Mouse (Mus musculus): ENCODE data around the gene Plxna2. TPM values are rescaled to one million over a fixed set of nuclear protein-coding genes. Genes with fewer than 3 reads are reported as not detected.
A peak's percentile ranks its signal among the peaks of the same experiment; 100 is the strongest.

The Plxna2 gene
- polyA plus RNA-seq (2014; fragmentation: Nextera tagmentation; extraction: Ambion mirVana), result 19.0 and 22.5 TPM in 2 replicates

DNA sequence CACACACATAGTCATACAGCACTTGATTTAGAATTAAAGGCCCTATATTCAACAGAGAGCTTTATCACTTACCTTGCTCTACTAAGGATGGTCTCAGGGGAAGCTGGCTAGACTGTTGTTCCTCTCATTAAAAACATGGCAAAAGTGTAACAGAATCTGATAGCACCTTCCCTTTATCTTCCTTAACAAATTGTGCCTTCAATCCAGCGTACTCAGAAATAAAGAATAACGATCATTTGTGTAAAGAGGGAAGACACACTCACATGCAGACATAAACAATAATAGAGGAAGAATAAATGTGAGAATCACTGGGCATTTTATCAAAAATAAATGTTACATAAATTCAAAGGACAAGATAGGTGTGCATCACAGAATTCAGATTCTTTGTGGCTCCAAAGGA, at the start of gene Plxna2:
Gene Plxna2 (plus strand): TSS at position 301 of the 400 bp plus-strand sequence.
- H3K9ac ChIP-seq (ENCODE audit: low read length), result no peak within 1 kb of the TSS; the same call in 1 of the 2 replicates
- H3K36me3 ChIP-seq (ENCODE audit: control insufficient read depth, insufficient read depth, low read length), result no peaks in the 10 kb centered on the region
- H3K4me2 ChIP-seq (ENCODE audit: low read depth, low read length, severe bottlenecking), result peak within 1 kb of the TSS; percentile 90
- no peak for ATAC-seq (replicated peaks; ENCODE audit: low FRiP score)
- peak within 1 kb of the TSS; percentile 77 for H3K4me3 ChIP-seq (ENCODE audit: low read depth, low read length)
- no peak within 1 kb of the TSS for H3K27ac ChIP-seq (ENCODE audit: low read depth, low read length)
- H3K9me3 ChIP-seq (ENCODE audit: control insufficient read depth, low read length), result no peaks in the 10 kb centered on the region
- DNase-seq (ENCODE audit: low spot score), result no peak
- no peaks in the 10 kb centered on the region for H3K27me3 ChIP-seq (ENCODE audit: control insufficient read depth, insufficient read depth, low read length)
- 96% methylated on average over 2 of the region's 2 CpGs for WGBS
- peaks cover 21% of the 10 kb centered on the region for H3K4me1 ChIP-seq (replicated peaks; ENCODE audit: control insufficient read depth, insufficient read depth, low read length)

DNA sequence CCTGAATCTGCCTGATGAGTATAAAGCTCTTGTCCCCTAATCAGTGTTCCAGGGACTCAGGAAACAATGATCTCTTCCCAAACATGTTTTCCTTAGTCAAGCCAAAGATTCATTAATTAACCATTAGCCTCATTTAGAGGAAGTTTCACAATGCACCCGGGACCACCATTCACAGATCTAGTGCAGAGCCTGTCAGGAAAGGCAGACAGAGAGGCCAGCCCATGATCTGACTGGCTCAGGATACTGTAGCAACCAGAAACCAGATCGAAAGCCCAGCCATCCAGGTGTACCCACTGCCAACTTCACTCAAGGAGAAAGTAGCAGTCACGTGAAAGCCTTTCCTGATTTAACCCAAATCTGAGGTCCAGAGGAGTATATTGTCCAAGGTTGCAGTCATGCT, 44.1 kb upstream of the Plxna2 start:
- H3K9ac ChIP-seq (ENCODE audit: low read length), result no peak overlapping the region
- no peak overlapping the region for H3K27ac ChIP-seq (ENCODE audit: low read depth, low read length)
- H3K4me2 ChIP-seq (ENCODE audit: low read depth, low read length, severe bottlenecking), result no peak overlapping the region
- H3K4me3 ChIP-seq (ENCODE audit: low read depth, low read length), result no peak overlapping the region
- DNase-seq (ENCODE audit: low spot score) (no peak), ATAC-seq (replicated peaks; ENCODE audit: low FRiP score) (no peak)
- H3K36me3 ChIP-seq (ENCODE audit: control insufficient read depth, insufficient read depth, low read length), result no peaks in the 10 kb centered on the region
- H3K27me3 ChIP-seq (ENCODE audit: control insufficient read depth, insufficient read depth, low read length), result no peaks in the 10 kb centered on the region
- no peaks in the 10 kb centered on the region for H3K9me3 ChIP-seq (ENCODE audit: control insufficient read depth, low read length)
- H3K4me1 ChIP-seq (replicated peaks; ENCODE audit: control insufficient read depth, insufficient read depth, low read length), result no peaks in the 10 kb centered on the region
- 68% methylated on average over 3 of the region's 3 CpGs for WGBS

DNA sequence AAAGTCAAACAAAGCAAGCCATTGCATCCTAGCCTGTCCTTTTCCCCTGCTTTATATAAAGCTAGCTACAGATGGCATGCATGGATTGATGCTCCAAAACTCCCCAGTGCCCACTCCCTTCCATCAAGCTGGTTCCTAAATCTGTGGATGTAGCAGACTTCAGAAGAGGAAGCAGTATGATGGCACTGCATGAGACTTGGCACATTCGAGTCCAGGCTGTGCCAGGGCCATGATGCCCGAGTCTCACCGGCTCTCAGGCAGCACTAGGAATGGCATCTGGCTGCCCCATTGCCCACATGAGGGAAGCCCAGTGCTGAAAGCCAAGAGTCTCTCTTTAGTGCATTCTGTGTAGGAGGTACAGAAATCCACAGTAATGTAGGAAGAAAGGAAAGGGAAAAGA, 39.7 kb upstream of the Plxna2 start:
- Histone ChIP-seq H3K27me3 (ENCODE audit: control insufficient read depth, insufficient read depth, low read length) (no peaks in the 10 kb centered on the region), H3K4me3 (ENCODE audit: low read depth, low read length) (no peak overlapping the region), H3K27ac (ENCODE audit: low read depth, low read length) (no peak overlapping the region), H3K9me3 (ENCODE audit: control insufficient read depth, low read length) (no peaks in the 10 kb centered on the region), H3K4me2 (ENCODE audit: low read depth, low read length, severe bottlenecking) (no peak overlapping the region), H3K36me3 (ENCODE audit: control insufficient read depth, insufficient read depth, low read length) (no peaks in the 10 kb centered on the region), H3K9ac (ENCODE audit: low read length) (no peak overlapping the region), H3K4me1 (replicated peaks; ENCODE audit: control insufficient read depth, insufficient read depth, low read length) (no peaks in the 10 kb centered on the region)
- 88% methylated on average over 3 of the region's 3 CpGs for WGBS
- DNase-seq (ENCODE audit: low spot score) (no peak), ATAC-seq (replicated peaks; ENCODE audit: low FRiP score) (no peak)

DNA sequence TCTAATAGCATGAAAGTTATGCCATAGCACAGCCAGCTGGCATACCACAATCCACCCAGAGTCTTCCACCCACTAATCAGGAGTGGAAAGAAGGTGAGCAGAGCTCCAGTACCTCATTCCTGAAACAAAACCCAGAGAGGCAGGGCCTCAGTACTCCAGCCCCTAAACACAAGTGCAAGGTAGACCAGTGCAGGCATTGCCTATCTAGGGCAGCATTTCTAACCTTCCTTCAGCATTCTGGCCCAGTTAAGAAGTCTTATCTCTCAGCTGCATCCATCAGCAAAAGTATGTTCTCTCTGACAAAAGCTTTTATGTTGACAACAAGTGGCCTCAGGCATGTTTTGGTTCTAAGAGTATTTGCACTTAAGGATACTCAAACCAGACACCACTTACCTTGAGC, 37.5 kb upstream of the Plxna2 start:
- Histone ChIP-seq H3K4me3 (ENCODE audit: low read depth, low read length) (no peak overlapping the region), H3K27me3 (ENCODE audit: control insufficient read depth, insufficient read depth, low read length) (no peaks in the 10 kb centered on the region), H3K9me3 (ENCODE audit: control insufficient read depth, low read length) (no peaks in the 10 kb centered on the region), H3K9ac (ENCODE audit: low read length) (no peak overlapping the region), H3K27ac (ENCODE audit: low read depth, low read length) (no peak overlapping the region), H3K4me2 (ENCODE audit: low read depth, low read length, severe bottlenecking) (no peak overlapping the region), H3K36me3 (ENCODE audit: control insufficient read depth, insufficient read depth, low read length) (no peaks in the 10 kb centered on the region), H3K4me1 (replicated peaks; ENCODE audit: control insufficient read depth, insufficient read depth, low read length) (no peaks in the 10 kb centered on the region)
- ATAC-seq (replicated peaks; ENCODE audit: low FRiP score), result no peak
- no peak for DNase-seq (ENCODE audit: low spot score)

DNA sequence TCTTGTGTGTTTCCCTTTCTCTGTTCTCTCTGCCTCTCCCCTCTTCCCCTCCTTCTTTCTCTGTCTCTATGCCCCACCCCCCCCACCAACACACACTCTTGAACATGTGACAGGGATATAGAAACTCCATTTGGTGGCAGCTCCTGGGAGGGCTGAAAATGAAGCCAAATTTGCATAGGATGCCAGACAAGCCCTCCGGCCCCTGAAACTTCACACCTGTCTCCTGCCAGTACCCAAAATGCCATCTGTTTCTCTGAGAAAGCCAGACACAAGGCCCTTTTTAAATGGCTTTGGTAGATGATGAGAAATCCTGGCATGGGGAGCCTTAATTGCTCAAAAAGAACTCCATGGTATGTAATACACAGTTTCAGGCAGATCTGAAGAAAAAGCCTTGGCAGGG, 31.3 kb upstream of the Plxna2 start:
- Histone ChIP-seq H3K9ac (ENCODE audit: low read length) (no peak overlapping the region), H3K4me2 (ENCODE audit: low read depth, low read length, severe bottlenecking) (no peak overlapping the region), H3K4me3 (ENCODE audit: low read depth, low read length) (no peak overlapping the region), H3K27me3 (ENCODE audit: control insufficient read depth, insufficient read depth, low read length) (no peaks in the 10 kb centered on the region), H3K27ac (ENCODE audit: low read depth, low read length) (no peak overlapping the region), H3K4me1 (replicated peaks; ENCODE audit: control insufficient read depth, insufficient read depth, low read length) (no peaks in the 10 kb centered on the region), H3K36me3 (ENCODE audit: control insufficient read depth, insufficient read depth, low read length) (no peaks in the 10 kb centered on the region), H3K9me3 (ENCODE audit: control insufficient read depth, low read length) (no peaks in the 10 kb centered on the region)
- ATAC-seq (replicated peaks; ENCODE audit: low FRiP score) (peak; percentile 44; the same call in 1 of the 2 replicates), DNase-seq (ENCODE audit: low spot score) (peak; percentile 49)
- WGBS, result 86% methylated on average over 1 of the region's 1 CpGs

DNA sequence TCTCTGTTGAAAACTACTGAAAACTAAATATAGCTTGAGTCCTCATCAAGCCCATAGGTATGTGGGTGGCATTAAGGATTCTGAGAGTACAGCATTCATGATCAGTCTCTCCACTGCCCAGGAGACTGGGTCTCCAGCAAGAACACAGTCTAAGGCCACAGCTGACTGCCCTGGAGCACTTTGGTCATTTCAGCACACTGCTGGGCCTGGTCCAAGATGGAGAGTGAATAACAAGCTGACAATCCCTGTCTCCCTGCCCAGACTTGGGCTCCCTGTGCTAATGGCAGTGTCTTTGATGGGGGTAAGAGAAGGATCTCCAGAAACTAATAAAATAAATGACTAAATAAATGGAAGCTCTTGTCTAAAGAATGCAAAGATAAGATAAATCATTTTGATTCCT, 30.5 kb upstream of the Plxna2 start:
- no peak overlapping the region for H3K9ac ChIP-seq (ENCODE audit: low read length)
- no peaks in the 10 kb centered on the region for H3K9me3 ChIP-seq (ENCODE audit: control insufficient read depth, low read length)
- H3K27ac ChIP-seq (ENCODE audit: low read depth, low read length), result no peak overlapping the region
- no peaks in the 10 kb centered on the region for H3K4me1 ChIP-seq (replicated peaks; ENCODE audit: control insufficient read depth, insufficient read depth, low read length)
- 0 out of 2 replicates have a peak, but pooled peaks have one; percentile 10 for ATAC-seq (replicated peaks; ENCODE audit: low FRiP score)
- H3K4me2 ChIP-seq (ENCODE audit: low read depth, low read length, severe bottlenecking), result no peak overlapping the region
- no peak for DNase-seq (ENCODE audit: low spot score)
- no peaks in the 10 kb centered on the region for H3K27me3 ChIP-seq (ENCODE audit: control insufficient read depth, insufficient read depth, low read length)
- no peak overlapping the region for H3K4me3 ChIP-seq (ENCODE audit: low read depth, low read length)
- no peaks in the 10 kb centered on the region for H3K36me3 ChIP-seq (ENCODE audit: control insufficient read depth, insufficient read depth, low read length)

DNA sequence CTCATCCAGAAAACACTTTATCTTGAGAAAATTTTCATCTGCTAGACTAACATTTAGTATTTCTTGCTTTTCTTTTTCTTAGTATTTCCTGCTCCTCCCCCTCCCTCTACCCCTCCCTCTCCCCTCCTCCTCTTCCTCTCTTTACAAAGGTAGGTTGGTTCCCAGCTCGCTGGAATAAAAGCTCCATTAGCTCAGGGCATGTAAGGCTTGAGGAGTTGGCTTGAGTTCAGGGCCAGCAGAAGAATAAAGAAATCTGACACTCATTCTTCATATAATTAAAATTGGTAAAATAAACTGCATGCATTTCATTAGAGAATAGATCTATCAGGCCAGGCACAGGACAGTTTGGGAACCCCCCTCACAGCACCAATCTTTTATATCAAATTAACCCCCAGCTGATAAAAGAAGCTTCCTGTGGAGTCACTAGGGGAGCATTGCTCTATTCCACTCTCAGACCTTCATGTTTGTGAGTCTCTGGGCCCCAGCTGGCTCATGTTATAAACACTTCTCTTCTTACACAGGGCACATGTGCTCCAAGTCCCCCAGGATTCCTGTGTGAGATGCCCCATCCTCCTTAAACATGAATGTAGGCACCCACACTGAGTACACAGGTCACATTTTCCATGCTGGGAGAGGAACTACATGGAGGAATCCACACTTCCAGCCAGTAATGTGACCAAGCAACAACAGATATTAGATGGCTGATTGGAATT, 29.9 kb upstream of the Plxna2 start:
- 17% methylated on average over 1 of the region's 1 CpGs for WGBS

DNA sequence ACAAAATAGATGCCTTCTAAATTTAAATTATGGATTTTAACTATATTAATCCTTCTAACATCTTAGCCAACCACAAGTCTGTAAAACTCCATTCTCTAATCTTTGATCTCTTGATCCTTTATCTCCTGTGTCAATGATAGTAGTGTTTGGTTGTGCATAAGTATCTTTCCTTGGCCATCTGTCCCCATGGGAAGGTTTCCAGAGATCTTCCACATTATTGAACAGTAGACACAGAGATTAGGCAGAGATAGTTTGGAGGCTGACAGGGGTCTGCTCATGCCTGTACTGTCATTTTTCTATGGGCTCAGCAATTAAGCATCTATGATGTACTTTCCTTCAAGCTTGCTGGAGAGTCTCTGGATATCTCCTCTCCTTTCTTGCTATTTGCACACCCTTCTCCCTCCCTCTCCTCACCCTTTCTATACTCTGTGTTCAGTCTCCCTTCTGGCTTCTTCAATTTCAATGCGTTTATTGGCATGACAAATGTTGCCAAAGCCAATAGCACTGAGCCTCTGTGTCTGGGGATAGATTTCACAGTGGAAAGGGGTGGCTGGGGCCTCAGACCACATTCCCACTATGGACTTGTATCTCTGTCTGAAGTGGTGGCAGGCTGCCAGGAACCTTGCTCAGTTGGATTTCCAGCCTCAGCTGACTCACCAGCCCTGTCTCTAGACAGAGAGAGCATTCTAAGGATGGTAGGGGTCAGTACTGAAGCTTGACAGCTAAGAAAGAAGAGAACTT, 29.1 kb upstream of the Plxna2 start:
- H3K27ac ChIP-seq (ENCODE audit: low read depth, low read length), result no peak overlapping the region
- H3K27me3 ChIP-seq (ENCODE audit: control insufficient read depth, insufficient read depth, low read length), result no peaks in the 10 kb centered on the region
- no peak overlapping the region for H3K9ac ChIP-seq (ENCODE audit: low read length)
- H3K36me3 ChIP-seq (ENCODE audit: control insufficient read depth, insufficient read depth, low read length), result no peaks in the 10 kb centered on the region
- H3K4me3 ChIP-seq (ENCODE audit: low read depth, low read length), result no peak overlapping the region
- H3K9me3 ChIP-seq (ENCODE audit: control insufficient read depth, low read length), result no peaks in the 10 kb centered on the region
- no peaks in the 10 kb centered on the region for H3K4me1 ChIP-seq (replicated peaks; ENCODE audit: control insufficient read depth, insufficient read depth, low read length)
- WGBS, result 59% methylated on average over 1 of the region's 1 CpGs
- no peak for ATAC-seq (replicated peaks; ENCODE audit: low FRiP score)
- H3K4me2 ChIP-seq (ENCODE audit: low read depth, low read length, severe bottlenecking), result no peak overlapping the region
- DNase-seq (ENCODE audit: low spot score), result peak; percentile 50

More for the DNA sequence above, 29.9 kb upstream of the Plxna2 start:
- no peak overlapping the region for H3K9ac ChIP-seq (ENCODE audit: low read length)
- no peaks in the 10 kb centered on the region for H3K4me1 ChIP-seq (replicated peaks; ENCODE audit: control insufficient read depth, insufficient read depth, low read length)
- H3K36me3 ChIP-seq (ENCODE audit: control insufficient read depth, insufficient read depth, low read length), result no peaks in the 10 kb centered on the region
- H3K9me3 ChIP-seq (ENCODE audit: control insufficient read depth, low read length), result no peaks in the 10 kb centered on the region
- ATAC-seq (replicated peaks; ENCODE audit: low FRiP score) (no peak), DNase-seq (ENCODE audit: low spot score) (no peak)
- no peak overlapping the region for H3K4me2 ChIP-seq (ENCODE audit: low read depth, low read length, severe bottlenecking)
- H3K27ac ChIP-seq (ENCODE audit: low read depth, low read length), result no peak overlapping the region
- H3K4me3 ChIP-seq (ENCODE audit: low read depth, low read length), result no peak overlapping the region
- no peaks in the 10 kb centered on the region for H3K27me3 ChIP-seq (ENCODE audit: control insufficient read depth, insufficient read depth, low read length)
